Mouse (Mus musculus) heart, embryonic 16.5 days (tissue): ENCODE measurements around the gene Tle3. TPM values are rescaled to one million over a fixed set of nuclear protein-coding genes. Genes with fewer than 3 reads are reported as not detected.

ENCODE experiments used
- ATAC-seq: fragments of 200-750 bp; cut with Nextera tagmentation; replicated peaks from 2 replicates; pipeline ENCODE4 v1.8.0; 2017; ENCODE audit warnings: moderate number of reproducible peaks; ENCODE audit not compliant: insufficient read depth, low FRiP score; ENCODE audit errors: extremely low read depth
- H3K27ac ChIP-seq: fragments of 300-500 bp; sonication (generic); 2 replicates; pipeline ENCODE4 v1.5.1; 2014; ENCODE audit warnings: mild to moderate bottlenecking, low read length, control low read depth, moderate library complexity
- H3K27me3 ChIP-seq: fragments of 300-500 bp; sonication (generic); 2 replicates; pipeline ENCODE4 v1.6.1; 2014; ENCODE audit warnings: low read length, mixed read lengths; ENCODE audit not compliant: control insufficient read depth, insufficient read depth
- H3K36me3 ChIP-seq: fragments of 300-500 bp; sonication (generic); 2 replicates; pipeline ENCODE4 v1.6.1; 2014; ENCODE audit not compliant: control insufficient read depth, insufficient read depth
- H3K4me1 ChIP-seq: fragments of 300-500 bp; sonication (generic); 2 replicates; pipeline ENCODE4 v1.6.1; 2014; ENCODE audit warnings: low read length, mixed read lengths; ENCODE audit not compliant: control insufficient read depth, insufficient read depth
- H3K4me2 ChIP-seq: fragments of 300-500 bp; sonication (generic); 2 replicates; pipeline ENCODE4 v1.6.1; 2014; ENCODE audit warnings: low read depth, mild to moderate bottlenecking, control low read depth, low read length
- H3K4me3 ChIP-seq: fragments of 300-500 bp; sonication (generic); 2 replicates; pipeline ENCODE4 v1.5.1; 2014; ENCODE audit warnings: mild to moderate bottlenecking, control low read depth, low read length
- H3K9ac ChIP-seq: fragments of 300-500 bp; sonication (generic); 2 replicates; pipeline ENCODE4 v1.6.1; 2014; ENCODE audit warnings: low read length, control low read depth
- H3K9me3 ChIP-seq: fragments of 300-500 bp; sonication (generic); replicated peaks from 2 replicates; pipeline ENCODE4 v1.6.1; 2016; ENCODE audit warnings: low read length; ENCODE audit not compliant: control insufficient read depth
- WGBS: fragments of 180-500 bp; shearing (Covaris S2); extraction: QIAGEN DNeasy Blood & Tissue Kit; methylation state at CpG from one replicate; pipeline ENCODE4 v1.1.7; 2014; 5-methylcytosine and 5-hydroxymethylcytosine counted together
- polyA plus RNA-seq: library from polyadenylated mRNA; unstranded; fragments of >200 nt; fragmentation: Nextera tagmentation; extraction: Ambion mirVana; gene quantifications from 2 replicates; pipeline ENCODE4 v1.2.1, GENCODE M21; 2015

The Tle3 gene
- polyA plus RNA-seq, 1 experiment from 2014 or later = 10.8 TPM

GRCm38 (mm10) chr9:61427051-61427450 lies 54.9 kb downstream of the Tle3 start:
- no peaks in the 10 kb centered on the region for H3K4me1 ChIP-seq
- no peak overlapping the region for H3K4me2 ChIP-seq
- H3K4me3 ChIP-seq = no peak overlapping the region
- ATAC-seq = no peak
- peaks cover 41% of the 10 kb centered on the region for H3K27me3 ChIP-seq
- peaks cover 6% of the 10 kb centered on the region; the same call in 1 of the 2 replicates for H3K9me3 ChIP-seq
- H3K36me3 ChIP-seq = no peaks in the 10 kb centered on the region
- no peak overlapping the region for H3K9ac ChIP-seq
- WGBS = 71% methylated on average over 6 of the region's 6 CpGs
- no peak overlapping the region for H3K27ac ChIP-seq

DNA sequence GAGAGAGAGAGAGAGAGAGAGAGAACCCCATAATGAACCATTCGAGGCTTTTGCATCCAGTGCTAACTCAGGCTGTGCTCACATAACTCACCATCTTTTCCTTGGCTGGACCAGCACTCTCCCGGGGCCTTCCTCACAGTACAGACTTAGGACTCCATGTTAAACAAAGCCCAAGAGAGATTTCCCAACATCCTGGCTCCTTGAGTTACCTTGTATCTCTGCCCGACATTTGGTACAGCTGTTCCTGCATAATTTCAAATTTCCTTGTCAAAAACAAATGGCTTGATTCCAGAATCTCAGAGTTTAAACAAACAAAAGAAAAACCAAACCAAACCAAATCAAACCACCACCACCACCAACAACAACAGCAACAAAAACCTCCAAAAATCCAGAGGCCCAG lies 55.7 kb downstream of the Tle3 start:
- Histone ChIP-seq H3K4me3 (no peak overlapping the region), H3K9ac (no peak overlapping the region), H3K36me3 (no peaks in the 10 kb centered on the region), H3K9me3 (peaks cover 6% of the 10 kb centered on the region; the same call in 1 of the 2 replicates), H3K27ac (no peak overlapping the region), H3K4me1 (no peaks in the 10 kb centered on the region), H3K27me3 (peaks cover 46% of the 10 kb centered on the region), H3K4me2 (no peak overlapping the region)
- 72% methylated on average over 3 of the region's 3 CpGs for WGBS
- ATAC-seq = no peak

DNA sequence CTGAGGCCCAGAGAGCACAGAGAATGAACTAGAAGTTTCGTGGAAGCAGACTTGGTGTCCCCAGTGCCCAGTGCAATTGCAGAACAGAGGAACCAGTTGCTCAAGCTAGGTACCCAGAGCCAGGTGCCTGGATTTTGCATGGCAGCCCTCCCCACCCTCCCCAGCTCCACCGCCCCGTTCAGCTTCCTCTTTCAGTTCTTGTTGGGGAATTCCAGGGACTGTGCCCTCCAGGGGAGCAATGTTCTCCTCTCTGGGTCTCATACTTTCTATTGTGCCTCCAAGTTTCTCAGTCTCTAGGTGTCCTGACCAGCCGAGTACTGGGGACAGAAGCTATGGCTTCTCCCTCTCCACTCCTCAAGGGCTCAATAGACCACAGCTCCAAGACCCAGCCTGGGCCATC lies 59.7 kb downstream of the Tle3 start:
- no peak for ATAC-seq
- H3K4me2 ChIP-seq = no peak overlapping the region
- peaks cover 6% of the 10 kb centered on the region; the same call in 1 of the 2 replicates for H3K9me3 ChIP-seq
- H3K9ac ChIP-seq = no peak overlapping the region
- H3K27ac ChIP-seq = no peak overlapping the region
- H3K4me3 ChIP-seq = no peak overlapping the region
- no peaks in the 10 kb centered on the region for H3K4me1 ChIP-seq
- H3K36me3 ChIP-seq = no peaks in the 10 kb centered on the region
- 79% methylated on average over 4 of the region's 4 CpGs for WGBS
- peaks cover 45% of the 10 kb centered on the region for H3K27me3 ChIP-seq

DNA sequence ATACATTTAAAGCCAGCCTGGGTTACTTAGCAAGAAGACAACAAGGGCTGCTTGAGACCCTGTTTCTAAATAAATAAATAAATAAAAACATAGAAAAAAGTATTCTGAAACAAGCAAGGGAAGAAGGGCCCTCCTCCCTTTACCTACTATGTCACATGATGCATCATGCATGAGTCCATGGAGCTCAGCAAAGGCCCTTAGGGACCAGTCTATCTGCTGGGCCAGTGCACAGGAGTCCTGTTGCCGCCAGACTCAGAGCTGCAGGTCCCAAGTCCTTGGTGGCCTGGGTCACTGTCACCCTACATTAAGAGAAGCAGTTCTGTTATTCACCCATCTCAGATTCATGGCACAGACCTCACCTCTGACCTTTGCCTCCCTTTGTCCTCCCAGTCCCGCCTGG lies 61.0 kb downstream of the Tle3 start:
- peaks cover 6% of the 10 kb centered on the region; the same call in 1 of the 2 replicates for H3K9me3 ChIP-seq
- no peak for ATAC-seq
- H3K9ac ChIP-seq = no peak overlapping the region
- peaks cover 50% of the 10 kb centered on the region for H3K27me3 ChIP-seq
- H3K27ac ChIP-seq = no peak overlapping the region
- no peaks in the 10 kb centered on the region for H3K4me1 ChIP-seq
- no peaks in the 10 kb centered on the region for H3K36me3 ChIP-seq
- H3K4me2 ChIP-seq = no peak overlapping the region
- H3K4me3 ChIP-seq = no peak overlapping the region
- WGBS = 85% methylated on average over 2 of the region's 2 CpGs

GRCm38 (mm10) chr9:61434062-61434461 lies 61.9 kb downstream of the Tle3 start:
- no peak overlapping the region for H3K9ac ChIP-seq
- WGBS = 37% methylated on average over 11 of the region's 11 CpGs
- H3K27me3 ChIP-seq = peaks cover 46% of the 10 kb centered on the region
- H3K27ac ChIP-seq = no peak overlapping the region
- H3K36me3 ChIP-seq = no peaks in the 10 kb centered on the region
- no peak overlapping the region for H3K4me3 ChIP-seq
- no peak overlapping the region for H3K4me2 ChIP-seq
- no peak; the same call in 1 of the 2 replicates for ATAC-seq
- H3K9me3 ChIP-seq = peaks cover 6% of the 10 kb centered on the region; the same call in 1 of the 2 replicates
- H3K4me1 ChIP-seq = no peaks in the 10 kb centered on the region

DNA sequence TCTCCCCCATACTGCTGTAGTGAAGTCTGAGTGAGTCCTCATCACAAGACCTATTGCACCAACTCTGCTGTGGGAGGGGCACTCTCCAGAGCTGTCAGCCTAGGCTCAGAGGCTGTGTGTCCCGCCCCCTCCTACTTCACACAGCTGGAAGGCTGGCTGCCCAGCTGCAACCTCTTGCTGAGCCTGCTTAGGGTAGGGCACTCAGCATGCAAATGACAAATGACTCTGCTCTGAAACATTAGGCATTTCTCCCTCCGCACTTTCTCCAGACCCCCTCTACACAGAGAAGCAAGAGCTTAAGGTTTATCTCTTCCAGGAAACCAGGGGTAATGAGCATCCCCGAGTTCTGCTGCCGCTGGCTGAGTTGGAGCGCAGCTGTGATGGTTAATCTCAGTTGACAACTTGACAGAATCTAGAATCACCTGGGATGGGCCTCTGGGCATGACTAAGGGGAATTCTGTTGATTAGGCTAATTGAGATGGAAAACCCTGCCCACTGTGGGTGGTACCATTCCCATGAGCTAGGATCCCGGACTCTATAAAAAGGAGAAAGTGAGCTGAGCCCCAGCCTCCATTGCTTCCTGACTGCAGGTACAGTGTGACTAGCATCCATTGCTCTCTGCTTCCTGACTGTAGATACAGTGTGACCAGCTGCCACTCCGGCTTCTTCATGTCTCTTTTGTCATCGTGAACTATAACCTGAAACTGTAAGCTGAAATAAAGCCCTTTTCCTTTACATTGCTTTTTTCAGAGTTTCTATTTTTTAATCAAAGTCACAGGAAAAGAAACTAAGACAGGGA lies 63.2 kb downstream of the Tle3 start:
- H3K36me3 ChIP-seq = no peaks in the 10 kb centered on the region
- H3K9ac ChIP-seq = no peak overlapping the region
- ATAC-seq = no peak
- peaks cover 6% of the 10 kb centered on the region; the same call in 1 of the 2 replicates for H3K9me3 ChIP-seq
- H3K4me3 ChIP-seq = no peak overlapping the region
- WGBS = 34% methylated on average over 8 of the region's 8 CpGs
- H3K27ac ChIP-seq = no peak overlapping the region
- peaks cover 46% of the 10 kb centered on the region for H3K27me3 ChIP-seq
- no peaks in the 10 kb centered on the region for H3K4me1 ChIP-seq
- H3K4me2 ChIP-seq = no peak overlapping the region

- H3K4me3 ChIP-seq = no peak overlapping the region
- H3K4me1 ChIP-seq = no peaks in the 10 kb centered on the region
- no peak overlapping the region for H3K4me2 ChIP-seq
- H3K9ac ChIP-seq = no peak overlapping the region
- no peaks in the 10 kb centered on the region for H3K36me3 ChIP-seq
- H3K9me3 ChIP-seq = peaks cover 6% of the 10 kb centered on the region; the same call in 1 of the 2 replicates
- WGBS = 72% methylated on average over 2 of the region's 2 CpGs
- peaks cover 44% of the 10 kb centered on the region for H3K27me3 ChIP-seq
- no peak for ATAC-seq
- H3K27ac ChIP-seq = no peak overlapping the region
These were observed 63.9 kb downstream of the Tle3 start for GRCm38 (mm10) chr9:61436104-61436503.

DNA sequence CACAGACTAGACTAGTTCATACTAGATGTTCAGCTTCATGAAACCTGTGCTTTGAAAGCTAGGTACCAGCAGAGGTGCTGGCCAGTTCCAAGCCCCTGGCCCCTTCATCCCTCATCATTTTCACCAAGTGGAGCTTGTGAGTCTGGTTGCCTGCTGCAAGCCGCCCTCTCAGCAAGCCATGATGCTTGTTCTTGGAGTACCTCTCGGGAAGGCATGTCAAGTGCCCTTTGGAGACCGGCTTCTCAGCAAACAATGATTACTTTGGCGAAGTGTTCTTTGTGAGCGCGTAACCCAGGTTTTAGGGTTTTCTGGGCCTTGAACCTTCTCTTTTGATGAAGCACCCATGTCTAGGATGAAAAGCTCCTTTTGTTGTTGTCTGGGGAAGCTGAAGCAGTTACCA lies 64.6 kb downstream of the Tle3 start:
- Histone ChIP-seq H3K36me3 (no peaks in the 10 kb centered on the region), H3K9me3 (no peaks in the 10 kb centered on the region), H3K27me3 (peaks cover 43% of the 10 kb centered on the region), H3K9ac (no peak overlapping the region), H3K4me2 (no peak overlapping the region), H3K27ac (no peak overlapping the region), H3K4me3 (no peak overlapping the region), H3K4me1 (no peaks in the 10 kb centered on the region)
- ATAC-seq = no peak
- 83% methylated on average over 6 of the region's 6 CpGs for WGBS

DNA sequence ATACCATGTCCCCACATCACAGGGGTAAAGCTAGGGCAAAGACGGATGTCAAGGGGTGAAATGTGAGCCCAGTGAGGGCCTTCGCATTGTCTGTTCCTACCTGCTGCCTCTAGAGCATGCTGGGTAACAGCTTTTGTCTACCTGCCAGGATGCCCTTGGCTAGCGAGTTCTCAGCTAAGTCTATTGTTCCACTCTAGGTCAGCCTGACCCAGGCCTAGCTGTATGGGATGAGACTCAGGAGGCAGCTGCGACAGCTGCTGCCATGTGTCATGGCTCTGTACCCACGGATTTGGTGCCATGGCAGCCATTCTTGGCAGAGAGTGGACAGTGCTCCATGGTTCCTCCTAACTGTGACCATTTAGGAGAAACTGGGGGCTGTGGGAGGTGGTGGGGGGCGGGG lies 66.9 kb downstream of the Tle3 start:
- no peak overlapping the region for H3K9ac ChIP-seq
- H3K4me1 ChIP-seq = no peaks in the 10 kb centered on the region
- no peak for ATAC-seq
- 74% methylated on average over 6 of the region's 6 CpGs for WGBS
- no peaks in the 10 kb centered on the region for H3K36me3 ChIP-seq
- no peaks in the 10 kb centered on the region for H3K9me3 ChIP-seq
- H3K4me3 ChIP-seq = no peak overlapping the region
- no peak overlapping the region for H3K4me2 ChIP-seq
- no peak overlapping the region for H3K27ac ChIP-seq
- H3K27me3 ChIP-seq = peaks cover 38% of the 10 kb centered on the region
